Mouse (Mus musculus) liver, embryonic 11.5 days (tissue): ENCODE results near the gene Simc1. TPM values are rescaled to one million over a fixed set of nuclear protein-coding genes. Genes with fewer than 3 reads are reported as not detected.

Experiments used
- ATAC-seq: fragments of 200-750 bp; cut with Nextera tagmentation; replicated peaks from 2 replicates; pipeline ENCODE4 v1.8.0; 2017; ENCODE audit warnings: moderate number of reproducible peaks, mild to moderate bottlenecking, moderate TSS enrichment, moderate library complexity; ENCODE audit not compliant: low FRiP score
- DNase-seq: peaks from one replicate; pipeline ENCODE4 v3.0.0-alpha.2; 2017; ENCODE audit warnings: low spot score
- H3K27ac ChIP-seq: fragments of 300-500 bp; sonication (generic); 2 replicates; pipeline ENCODE4 v1.5.1; 2014; ENCODE audit warnings: mild to moderate bottlenecking, low read depth, low read length, control low read depth
- H3K27me3 ChIP-seq: fragments of 300-500 bp; sonication (generic); replicated peaks from 2 replicates; pipeline ENCODE4 v1.6.1; 2014; ENCODE audit warnings: low read length, mixed read lengths; ENCODE audit not compliant: control insufficient read depth, insufficient read depth
- H3K36me3 ChIP-seq: fragments of 300-500 bp; sonication (generic); 2 replicates; pipeline ENCODE4 v1.6.1; 2014; ENCODE audit warnings: mild to moderate bottlenecking, low read length, moderate library complexity, mixed read lengths; ENCODE audit not compliant: control insufficient read depth, insufficient read depth
- H3K4me1 ChIP-seq: fragments of 300-500 bp; sonication (generic); replicated peaks from 2 replicates; pipeline ENCODE4 v1.6.1; 2014; ENCODE audit warnings: low read length, mixed read lengths; ENCODE audit not compliant: control insufficient read depth, insufficient read depth
- H3K4me2 ChIP-seq: fragments of 300-500 bp; sonication (generic); 2 replicates; pipeline ENCODE4 v1.6.1; 2014; ENCODE audit warnings: mild to moderate bottlenecking, control low read depth, moderate library complexity
- H3K4me3 ChIP-seq: fragments of 300-500 bp; sonication (generic); 2 replicates; pipeline ENCODE4 v1.5.1; 2014; ENCODE audit warnings: low read depth, low read length, control low read depth
- H3K9ac ChIP-seq: fragments of 300-500 bp; sonication (generic); 2 replicates; pipeline ENCODE4 v1.6.1; 2014; ENCODE audit warnings: low read depth, low read length, control low read depth
- H3K9me3 ChIP-seq: fragments of 300-500 bp; sonication (generic); 2 replicates; pipeline ENCODE4 v1.6.1; 2016; ENCODE audit warnings: low read length, inconsistent platforms, mixed read lengths; ENCODE audit not compliant: control insufficient read depth
- WGBS: fragments of 180-500 bp; shearing (Covaris S2); extraction: QIAGEN DNeasy Blood & Tissue Kit; methylation state at CpG from one replicate; pipeline ENCODE4 v1.1.7; 2014; 5-methylcytosine and 5-hydroxymethylcytosine counted together
- polyA plus RNA-seq: library from polyadenylated mRNA; unstranded; fragments of >200 nt; fragmentation: Nextera tagmentation; extraction: Ambion mirVana; gene quantifications from 2 replicates; pipeline ENCODE4 v1.2.1, GENCODE M21; 2014

Gene Simc1
- polyA plus RNA-seq, 1 experiment from 2014 or later = 11.6 TPM

DNA sequence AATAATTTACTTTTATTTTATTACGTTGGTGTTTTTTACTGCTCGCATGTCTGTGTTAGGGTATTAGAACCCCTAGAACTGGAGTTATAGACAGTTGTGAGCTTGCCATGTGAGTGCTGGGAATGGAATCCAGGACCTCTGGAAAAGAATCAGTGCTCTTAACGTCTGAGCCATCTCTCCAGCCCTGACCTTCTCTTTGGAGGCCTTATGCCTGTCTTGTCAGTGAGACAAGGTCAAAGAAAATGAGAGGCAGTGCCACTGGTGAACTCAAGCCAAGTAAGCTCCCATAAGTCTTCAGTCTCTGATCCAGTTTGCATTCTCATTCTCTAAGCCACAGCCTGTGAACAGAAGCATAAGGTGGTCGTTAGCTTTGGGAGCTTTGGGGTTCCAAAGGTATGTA lies 67.2 kb downstream of the Simc1 start:
- no peak overlapping the region for H3K4me3 ChIP-seq
- no peaks in the 10 kb centered on the region for H3K36me3 ChIP-seq
- H3K27ac ChIP-seq = no peak overlapping the region
- no peaks in the 10 kb centered on the region for H3K9me3 ChIP-seq
- DNase-seq = no peak
- H3K27me3 ChIP-seq = no peaks in the 10 kb centered on the region
- no peak overlapping the region for H3K9ac ChIP-seq
- 75% methylated on average over 4 of the region's 4 CpGs for WGBS
- no peak overlapping the region for H3K4me2 ChIP-seq
- H3K4me1 ChIP-seq = peaks cover 3% of the 10 kb centered on the region; the same call in 1 of the 2 replicates
- ATAC-seq = no peak

DNA sequence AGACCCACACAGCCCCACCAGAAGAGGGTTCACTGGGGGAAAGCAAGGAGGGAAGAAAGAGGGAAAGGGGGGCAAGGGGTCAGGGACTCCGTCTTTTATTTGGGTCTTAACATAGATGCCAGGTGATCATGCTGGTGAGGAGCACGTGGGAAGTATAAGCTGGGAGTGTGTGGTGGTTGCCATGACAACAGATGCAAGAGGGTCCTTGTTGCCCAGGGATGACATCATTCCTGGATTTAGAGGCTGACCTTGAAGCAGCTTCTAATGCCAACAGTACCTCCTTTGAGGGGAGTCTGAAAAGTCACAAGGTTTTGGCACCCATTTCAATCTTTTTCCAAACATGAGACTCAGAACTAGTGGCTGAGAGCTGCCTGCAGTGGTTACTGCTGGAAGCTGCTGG lies 68.1 kb downstream of the Simc1 start:
- H3K4me3 ChIP-seq = no peak overlapping the region
- DNase-seq (no peak), ATAC-seq (no peak)
- H3K4me1 ChIP-seq = peaks cover 5% of the 10 kb centered on the region; the same call in 1 of the 2 replicates
- H3K9ac ChIP-seq = no peak overlapping the region
- H3K9me3 ChIP-seq = no peaks in the 10 kb centered on the region
- 58% methylated on average over 2 of the region's 2 CpGs for WGBS
- no peak overlapping the region for H3K27ac ChIP-seq
- H3K27me3 ChIP-seq = no peaks in the 10 kb centered on the region
- H3K36me3 ChIP-seq = no peaks in the 10 kb centered on the region
- no peak overlapping the region for H3K4me2 ChIP-seq

DNA sequence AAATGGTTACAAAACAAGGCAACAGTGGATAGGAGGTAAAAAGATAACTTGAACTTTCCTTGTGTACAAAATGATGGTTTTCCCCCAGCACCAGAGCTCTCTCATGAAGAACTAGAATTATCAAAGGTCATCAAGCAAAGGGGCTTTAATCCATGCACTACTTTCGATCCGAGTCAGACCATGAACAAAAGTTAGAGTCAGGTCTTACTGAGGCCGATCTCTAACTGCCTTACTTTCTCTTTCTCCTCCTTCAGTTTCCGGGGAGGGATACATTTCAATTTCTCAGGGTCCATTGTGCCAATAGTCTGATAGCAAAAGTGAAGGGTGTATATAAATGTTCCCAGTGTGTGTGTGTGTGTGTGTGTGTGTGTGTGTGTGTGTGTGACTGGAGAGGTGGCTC lies 69.0 kb downstream of the Simc1 start:
- H3K4me1 ChIP-seq = peaks cover 5% of the 10 kb centered on the region; the same call in 1 of the 2 replicates
- H3K36me3 ChIP-seq = 0 out of 2 replicates have a peak, but pooled peaks cover under 1% of the 10 kb centered on the region
- H3K4me3 ChIP-seq = no peak overlapping the region
- no peak overlapping the region for H3K9ac ChIP-seq
- no peaks in the 10 kb centered on the region for H3K9me3 ChIP-seq
- ATAC-seq (no peak), DNase-seq (no peak)
- H3K27ac ChIP-seq = no peak overlapping the region
- WGBS = 77% methylated on average over 4 of the region's 4 CpGs
- no peak overlapping the region for H3K4me2 ChIP-seq
- H3K27me3 ChIP-seq = no peaks in the 10 kb centered on the region

DNA sequence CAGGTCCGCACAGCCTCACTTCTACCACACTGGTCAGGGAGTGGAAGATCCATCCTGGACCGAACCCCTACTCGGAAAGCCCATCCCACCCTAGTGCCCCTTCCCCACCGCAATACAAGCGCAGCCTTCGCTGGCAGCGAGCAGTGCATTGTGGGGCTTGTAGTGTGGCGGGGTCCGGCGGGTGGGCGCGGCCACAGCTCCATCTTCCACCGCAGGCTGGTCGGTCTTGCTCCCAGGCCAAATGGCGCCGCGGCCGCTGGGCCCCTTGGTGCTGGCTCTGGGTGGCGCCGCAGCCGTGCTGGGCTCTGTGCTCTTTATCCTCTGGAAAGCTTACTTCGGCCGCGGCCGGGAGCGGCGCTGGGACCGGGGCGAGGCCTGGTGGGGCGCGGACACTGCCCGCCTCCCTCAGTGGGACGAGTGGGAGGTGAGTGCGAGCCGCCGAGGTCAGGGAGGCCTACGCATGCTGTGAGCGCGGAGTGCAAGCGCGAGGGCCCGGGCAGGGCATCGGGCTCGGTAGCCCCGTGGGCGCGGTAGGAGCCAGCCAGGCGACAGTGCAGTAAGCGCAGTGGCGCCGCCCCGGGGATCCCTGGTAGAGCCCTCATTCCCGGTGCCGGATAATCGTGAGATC lies 71.4 kb downstream of the Simc1 start, which contains the start of gene Arl10:
Arl10 (plus strand) TSS at position 162 of the 628 bp plus-strand sequence.
- Histone ChIP-seq H3K27me3 (no peaks in the 10 kb centered on the region), H3K36me3 (peaks cover 5% of the 10 kb centered on the region; the same call in 1 of the 2 replicates), H3K4me3 (peak within 1 kb of the TSS; percentile 79), H3K4me1 (peaks cover 10% of the 10 kb centered on the region), H3K27ac (peak within 1 kb of the TSS; percentile 53; the same call in 1 of the 2 replicates), H3K9me3 (no peaks in the 10 kb centered on the region), H3K4me2 (peak within 1 kb of the TSS; percentile 88), H3K9ac (peak within 1 kb of the TSS; percentile 80)
- DNase-seq = peak; percentile 84
- under 1% methylated on average over 55 of the region's 55 CpGs for WGBS
- peak; percentile 82 for ATAC-seq

DNA sequence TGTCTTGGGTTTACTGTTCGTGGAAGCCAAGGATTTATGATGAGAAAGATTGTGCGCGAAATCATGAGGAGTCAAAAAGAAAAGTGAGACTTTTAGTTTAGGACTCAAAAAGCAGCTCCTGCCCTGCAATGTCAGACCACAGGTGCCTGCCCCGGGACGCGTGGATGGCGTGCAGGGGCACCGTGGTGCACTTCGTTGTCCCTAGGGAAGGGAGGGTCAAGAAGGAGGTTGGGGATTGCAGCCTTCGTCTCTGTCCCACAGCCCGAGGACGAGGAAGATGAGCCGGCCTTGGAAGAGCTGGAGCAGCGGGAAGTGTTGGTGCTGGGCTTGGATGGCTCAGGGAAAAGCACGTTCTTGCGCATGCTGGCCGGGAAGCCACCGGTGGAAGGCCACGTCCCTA lies 71.9 kb downstream of the Simc1 start:
- peak overlapping the region; percentile 79 for H3K4me3 ChIP-seq
- WGBS = 7% methylated on average over 19 of the region's 19 CpGs
- H3K4me2 ChIP-seq = peak overlapping the region; percentile 88
- 0 out of 2 replicates have a peak, but pooled peaks have one; percentile 15 for ATAC-seq
- H3K9ac ChIP-seq = peak overlapping the region; percentile 80
- peaks cover 5% of the 10 kb centered on the region; the same call in 1 of the 2 replicates for H3K36me3 ChIP-seq
- H3K9me3 ChIP-seq = no peaks in the 10 kb centered on the region
- no peak overlapping the region for H3K27ac ChIP-seq
- peak; percentile 49 for DNase-seq
- H3K27me3 ChIP-seq = no peaks in the 10 kb centered on the region
- H3K4me1 ChIP-seq = peaks cover 10% of the 10 kb centered on the region

DNA sequence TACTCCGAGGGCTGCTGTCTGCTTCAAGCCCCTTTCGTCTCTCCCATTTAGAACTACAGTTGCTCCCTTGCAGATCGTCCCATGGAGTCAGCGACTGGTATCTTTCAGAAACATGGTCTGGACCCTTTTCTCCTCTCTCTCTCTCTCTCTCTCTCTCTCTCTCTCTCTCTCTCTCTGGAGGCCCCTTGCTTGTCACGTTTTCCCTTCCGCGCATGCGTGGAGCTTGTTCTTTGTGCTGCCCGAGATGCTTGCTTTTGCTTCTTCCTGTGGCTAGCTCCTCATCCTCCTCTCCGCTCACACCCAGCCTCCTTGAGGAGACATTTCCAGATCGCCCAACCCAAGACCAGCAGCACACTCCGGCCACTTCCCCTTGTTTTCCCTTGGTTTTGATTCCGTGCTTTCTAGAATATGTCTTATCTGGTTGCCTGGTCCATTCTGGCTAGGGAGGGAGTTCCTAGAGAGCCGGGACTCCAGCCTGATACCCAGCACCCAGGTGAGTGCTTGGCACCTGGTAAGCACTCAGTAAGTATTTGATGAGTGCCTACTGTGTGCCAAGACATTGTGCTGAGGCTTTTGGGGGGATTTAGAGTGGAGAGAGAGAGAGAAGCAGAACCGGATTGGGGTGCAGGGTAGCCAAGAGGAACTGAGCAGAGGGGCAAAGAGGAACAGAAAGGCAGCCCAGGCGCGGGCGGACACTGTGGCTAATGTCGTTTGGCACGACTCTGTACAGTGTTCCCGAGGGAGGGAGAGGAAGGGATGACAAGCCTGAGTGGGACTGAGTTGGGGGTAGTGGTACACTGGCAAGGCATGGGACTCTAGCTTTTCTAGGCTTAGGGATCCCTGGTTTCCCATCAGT lies 74.3 kb downstream of the Simc1 start:
- no peaks in the 10 kb centered on the region for H3K9me3 ChIP-seq
- peaks cover 15% of the 10 kb centered on the region for H3K36me3 ChIP-seq
- H3K9ac ChIP-seq = no peak overlapping the region
- H3K27me3 ChIP-seq = no peaks in the 10 kb centered on the region
- peaks cover 10% of the 10 kb centered on the region for H3K4me1 ChIP-seq
- no peak overlapping the region for H3K27ac ChIP-seq
- WGBS = 78% methylated on average over 21 of the region's 21 CpGs
- DNase-seq = no peak
- H3K4me3 ChIP-seq = no peak overlapping the region
- ATAC-seq = no peak
- no peak overlapping the region for H3K4me2 ChIP-seq

DNA sequence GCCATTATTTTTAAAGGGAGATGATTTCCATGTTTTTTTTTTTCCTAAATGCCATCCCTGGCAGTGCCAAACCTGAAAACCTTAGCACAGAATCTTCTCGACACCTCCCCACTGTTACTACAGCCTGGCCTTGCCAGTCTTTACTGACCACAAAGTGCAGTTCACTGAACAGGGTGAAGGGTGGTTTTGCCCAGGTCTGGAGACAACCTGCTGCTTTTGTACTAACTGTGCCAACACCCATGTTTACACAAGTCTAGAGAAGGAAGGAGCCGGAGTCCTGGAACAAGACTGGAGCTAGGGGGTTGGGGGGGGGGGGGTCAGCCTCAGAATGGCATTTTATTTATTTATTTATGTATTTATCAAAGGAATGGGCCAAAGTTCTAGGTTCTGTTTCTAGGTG lies 77.8 kb downstream of the Simc1 start:
- Histone ChIP-seq H3K9me3 (no peaks in the 10 kb centered on the region), H3K27ac (no peak overlapping the region), H3K36me3 (peaks cover 46% of the 10 kb centered on the region), H3K27me3 (no peaks in the 10 kb centered on the region), H3K4me3 (no peak overlapping the region), H3K9ac (no peak overlapping the region), H3K4me1 (peaks cover 5% of the 10 kb centered on the region), H3K4me2 (no peak overlapping the region)
- 85% methylated on average over 2 of the region's 2 CpGs for WGBS
- ATAC-seq (no peak), DNase-seq (no peak)

DNA sequence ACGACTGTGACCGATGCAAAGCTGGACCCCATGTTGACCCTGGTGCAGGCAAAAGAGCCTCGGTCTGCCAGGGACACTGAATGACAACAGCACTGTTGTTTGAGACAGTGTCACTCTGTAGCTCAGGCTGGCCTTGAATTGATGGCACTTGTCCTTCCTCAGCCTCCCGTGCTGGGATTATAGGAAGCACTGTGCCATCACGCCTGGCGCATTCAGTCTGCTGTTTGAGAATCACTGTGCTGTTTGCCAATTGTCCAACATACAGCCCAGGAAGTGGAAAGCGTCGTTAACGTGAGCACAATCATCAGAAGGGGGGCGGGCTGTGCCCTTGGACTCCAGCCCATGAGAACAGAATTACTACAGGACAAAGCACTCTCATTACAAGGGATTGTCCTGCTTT lies 78.5 kb downstream of the Simc1 start:
- WGBS = 74% methylated on average over 10 of the region's 10 CpGs
- Histone ChIP-seq H3K9me3 (no peaks in the 10 kb centered on the region), H3K9ac (no peak overlapping the region), H3K27me3 (no peaks in the 10 kb centered on the region), H3K4me2 (no peak overlapping the region), H3K4me1 (peaks cover 5% of the 10 kb centered on the region), H3K4me3 (no peak overlapping the region), H3K27ac (no peak overlapping the region), H3K36me3 (peaks cover 46% of the 10 kb centered on the region)
- ATAC-seq (no peak), DNase-seq (no peak)
